Mouse (Mus musculus) v-Abl transformed pro-B cells (cell line): ENCODE results near the gene Afap1.

Source experiments
- in situ Hi-C, 2 experiments: fragments of 400-800 bp; cut with MboI; formaldehyde crosslinking; loops; one replicate each; pipeline ENCODE4 v1.15.1; 2025; ENCODE audit not compliant: unreplicated experiment in 2 of 2

Gene Afap1

DNA sequence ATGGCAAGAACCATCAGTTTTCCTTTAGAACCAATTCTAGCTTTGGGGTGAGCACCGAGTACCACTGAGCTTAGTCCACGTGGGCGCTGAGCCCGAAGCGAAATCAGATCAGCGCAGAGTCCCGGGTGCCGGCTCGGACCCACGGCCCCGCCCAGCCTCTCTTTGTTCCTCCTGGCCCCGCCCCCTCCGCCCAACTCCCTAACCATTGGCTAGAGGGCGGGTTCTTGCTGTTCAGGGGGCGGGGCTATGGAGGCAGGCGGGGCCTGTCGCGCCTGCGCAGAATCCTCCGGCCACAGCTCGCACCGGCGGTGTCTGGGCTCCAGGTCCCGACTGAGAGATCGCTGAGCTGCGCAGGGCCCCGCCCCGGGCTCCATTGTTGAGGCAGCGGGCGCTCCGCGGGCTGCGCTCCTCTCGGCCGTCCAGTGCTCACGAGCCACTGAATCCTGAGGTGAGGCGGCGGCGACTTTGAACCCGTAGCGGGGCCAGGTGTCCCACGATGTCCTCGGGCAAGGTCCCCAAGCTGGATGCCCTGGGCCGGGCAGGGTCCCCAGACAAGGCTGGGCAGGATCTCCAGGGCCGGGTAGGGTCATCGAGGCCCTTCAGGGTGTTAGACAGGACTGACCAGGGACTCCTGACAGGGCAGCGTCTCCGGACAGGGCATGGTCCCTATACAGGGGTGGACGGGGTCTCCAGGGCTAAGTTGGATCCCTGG, at the start of gene Afap1:
Afap1 (plus strand) TSS at position 227 of the 712 bp plus-strand sequence.
- in situ Hi-C loops: loop anchor here in 1 of 2 experiments (10.0 kb wide), 1 partner anchor 202 kb away; no protein-coding TSS in a partner anchor

DNA sequence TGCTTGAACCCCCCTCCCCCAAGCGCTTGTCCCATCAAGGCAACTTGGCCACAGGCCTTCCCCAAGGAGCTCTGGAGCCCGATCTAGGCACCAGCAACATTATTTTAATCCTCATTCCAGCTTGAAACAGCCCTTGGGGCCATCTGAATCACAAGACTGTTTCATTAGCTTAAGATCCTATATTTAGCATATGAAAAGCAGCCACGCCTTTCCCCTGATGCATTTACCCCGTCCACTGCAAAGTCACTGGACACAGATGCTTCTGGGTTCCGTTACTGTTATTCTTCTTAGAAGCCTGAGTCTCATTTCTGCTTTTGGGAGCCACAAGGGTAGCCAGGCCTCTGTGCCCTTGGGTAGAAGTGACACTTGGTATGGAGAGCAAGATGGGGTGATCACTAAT, 41.6 kb upstream of the Afap1 start:
- in situ Hi-C loops: loop anchor here (10.0 to 25.0 kb wide), 3 partner anchors 257 to 436 kb away; partner anchors contain the start of gene Cpz (in 1 of the 2)

DNA sequence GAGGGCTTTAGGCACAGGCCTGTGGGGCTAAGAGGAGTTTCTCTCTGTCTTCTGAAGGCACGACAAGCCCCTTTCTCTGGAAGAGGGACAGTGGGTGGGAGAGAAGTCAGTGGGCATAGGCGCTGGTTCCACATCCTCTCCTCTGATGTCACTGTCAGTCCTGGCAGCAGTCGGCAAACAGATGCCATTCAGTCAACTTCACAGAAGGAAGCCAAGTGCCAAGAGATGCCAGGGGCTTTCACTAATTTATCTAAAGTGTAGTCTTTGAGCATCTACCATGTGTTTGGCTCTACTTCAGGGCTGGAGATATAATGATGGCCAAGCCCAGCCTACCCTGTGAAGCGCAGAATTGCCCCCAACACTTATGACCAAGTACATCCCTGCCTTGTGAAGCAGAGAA, 39.7 kb upstream of the Afap1 start:
- in situ Hi-C loops: loop anchor here (10.0 to 25.0 kb wide), 3 partner anchors 259 to 434 kb away; partner anchors contain the start of gene Cpz (in 1 of the 2)

DNA sequence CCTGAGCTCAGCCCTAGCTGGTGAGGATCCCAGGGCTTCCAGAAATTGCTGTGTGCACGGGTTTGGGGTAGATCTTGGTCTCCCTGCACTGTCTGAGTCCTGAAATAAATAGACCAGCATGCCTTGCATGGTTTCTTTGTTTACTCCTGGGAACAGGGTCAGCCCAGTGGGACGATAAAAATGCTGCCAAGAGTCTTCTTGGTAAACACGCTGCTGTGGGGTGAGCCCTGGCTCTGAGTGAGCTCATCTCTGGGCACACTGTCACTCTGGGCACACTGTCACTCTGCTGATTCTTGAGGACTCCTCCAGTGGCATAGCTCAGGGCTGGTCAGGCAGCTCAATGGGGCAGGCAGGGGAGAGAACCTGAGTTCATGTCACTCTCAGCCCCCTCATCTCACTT, 36.9 kb upstream of the Afap1 start:
- in situ Hi-C loops: loop anchor here (10.0 to 25.0 kb wide), 3 partner anchors 261 to 431 kb away; partner anchors contain the start of gene Cpz (in 1 of the 2)

DNA sequence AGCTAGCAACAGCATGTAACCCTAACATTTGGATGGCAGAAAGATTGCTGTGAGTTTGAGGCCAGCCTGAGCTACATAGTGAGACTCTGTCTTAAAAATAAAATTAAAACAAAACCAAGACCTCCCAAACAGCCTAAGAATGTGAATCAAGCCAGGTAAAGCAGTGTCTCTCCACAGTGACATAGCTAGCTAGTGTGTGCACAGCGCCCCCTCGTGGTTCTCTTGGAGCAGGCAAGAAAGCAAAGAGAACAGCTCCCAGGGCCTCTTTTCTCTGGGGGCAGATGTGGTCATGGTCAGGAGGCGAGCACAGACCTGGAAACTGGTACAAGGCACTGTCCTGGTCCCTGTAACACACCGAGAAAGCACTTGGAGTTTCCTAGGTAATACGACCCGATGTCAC, 35.0 kb upstream of the Afap1 start:
- in situ Hi-C loops: loop anchor here (10.0 to 25.0 kb wide), 3 partner anchors 263 to 429 kb away; partner anchors contain the start of gene Cpz (in 1 of the 2)

DNA sequence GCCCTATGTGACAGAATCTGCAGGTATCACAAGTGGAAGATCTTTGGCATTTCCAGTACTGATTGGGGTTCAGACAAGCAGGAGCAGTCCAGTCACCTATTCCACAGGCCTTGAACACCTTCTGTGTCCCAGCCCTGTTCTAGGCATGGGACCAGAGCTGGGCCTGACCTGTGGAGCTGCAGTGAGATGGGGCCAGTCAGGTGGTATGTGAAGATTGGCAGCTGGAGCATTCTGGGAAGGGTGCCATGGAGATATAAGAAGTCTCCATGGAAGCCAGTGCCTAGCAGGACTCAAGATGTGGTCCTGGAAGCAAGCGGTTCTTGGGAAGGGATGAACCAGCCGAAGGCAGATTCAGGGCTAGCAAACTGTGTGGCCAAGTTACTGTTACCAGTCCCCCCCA, 31.7 kb upstream of the Afap1 start:
- in situ Hi-C loops: loop anchor here (5.0 to 25.0 kb wide), 4 partner anchors 64 to 543 kb away; no protein-coding TSS in a partner anchor

DNA sequence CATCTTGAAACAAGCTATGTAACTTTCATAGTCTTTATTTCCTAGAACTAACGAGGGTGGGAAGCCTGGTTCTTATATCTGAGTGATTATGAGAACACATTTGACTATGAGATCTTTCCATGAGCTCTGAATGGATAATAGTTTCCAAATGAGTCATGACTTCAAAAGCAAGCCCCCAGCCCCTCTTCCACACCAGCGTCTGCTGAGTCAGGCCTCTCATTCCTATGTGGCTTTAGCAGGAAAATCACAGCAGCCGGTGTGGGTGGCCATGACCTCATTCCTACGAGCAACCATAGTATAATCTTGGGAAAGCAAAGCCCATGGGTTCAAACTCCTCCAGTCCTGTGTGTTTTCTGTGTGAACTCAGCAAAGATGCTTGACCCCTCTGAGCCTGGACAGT, 23.1 kb upstream of the Afap1 start:
- in situ Hi-C loops: loop anchor here (10.0 to 25.0 kb wide), 2 partner anchors 417 to 535 kb away; no protein-coding TSS in a partner anchor

DNA sequence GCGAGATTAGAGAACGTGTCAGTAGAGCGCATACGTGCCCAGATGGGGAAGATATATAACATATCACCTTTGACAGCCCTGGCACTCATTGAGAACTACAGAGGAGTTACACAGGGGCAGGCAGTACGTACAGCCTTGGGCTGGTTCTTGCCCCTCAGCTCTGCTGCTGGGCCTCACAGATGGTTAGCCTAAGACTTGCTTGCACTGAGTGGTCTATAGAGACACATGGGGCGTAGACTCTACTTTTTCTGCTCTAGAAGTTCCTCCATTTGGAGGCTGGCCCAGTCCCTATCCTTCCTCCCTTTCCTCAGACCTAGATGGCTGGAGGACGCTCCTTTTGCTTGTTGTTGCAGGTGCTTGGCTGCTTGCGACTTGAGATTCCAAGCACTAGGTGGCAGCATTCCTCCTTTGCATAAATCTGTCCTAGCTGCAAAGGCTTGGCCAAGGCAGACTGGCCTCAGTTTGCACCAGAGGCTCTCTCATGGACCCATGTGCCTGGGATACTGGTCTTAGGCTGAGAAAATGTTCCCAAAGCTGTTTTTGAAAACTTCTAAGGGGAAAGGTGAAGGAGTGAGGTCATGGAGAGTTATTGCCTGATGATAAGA, 22.6 kb upstream of the Afap1 start:
- in situ Hi-C loops: loop anchor here in 1 of 2 experiments (10.0 to 25.0 kb wide), 2 partner anchors 417 to 534 kb away; no protein-coding TSS in a partner anchor

DNA sequence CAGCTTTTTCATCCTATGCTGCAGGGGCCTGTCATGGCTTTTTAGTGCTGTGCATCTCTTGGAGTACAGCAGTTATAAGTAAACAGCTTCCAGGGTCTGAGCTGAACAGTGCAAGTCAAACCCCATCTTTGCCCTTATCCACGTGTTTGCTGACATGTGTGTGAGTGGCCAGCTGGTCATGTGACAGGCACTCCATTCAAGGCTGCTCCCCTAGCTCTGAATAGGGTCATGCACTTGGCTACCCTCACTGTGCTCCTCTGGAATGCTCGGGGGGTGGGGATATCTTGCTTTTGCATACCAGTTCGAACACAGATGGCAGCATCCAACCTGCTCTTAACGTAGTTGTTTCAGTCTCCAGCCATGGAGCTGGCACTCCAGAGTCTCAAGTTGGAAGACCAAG, 19.7 kb upstream of the Afap1 start:
- in situ Hi-C loops: loop anchor here in 1 of 2 experiments (10.0 to 25.0 kb wide), 2 partner anchors 414 to 531 kb away; no protein-coding TSS in a partner anchor

DNA sequence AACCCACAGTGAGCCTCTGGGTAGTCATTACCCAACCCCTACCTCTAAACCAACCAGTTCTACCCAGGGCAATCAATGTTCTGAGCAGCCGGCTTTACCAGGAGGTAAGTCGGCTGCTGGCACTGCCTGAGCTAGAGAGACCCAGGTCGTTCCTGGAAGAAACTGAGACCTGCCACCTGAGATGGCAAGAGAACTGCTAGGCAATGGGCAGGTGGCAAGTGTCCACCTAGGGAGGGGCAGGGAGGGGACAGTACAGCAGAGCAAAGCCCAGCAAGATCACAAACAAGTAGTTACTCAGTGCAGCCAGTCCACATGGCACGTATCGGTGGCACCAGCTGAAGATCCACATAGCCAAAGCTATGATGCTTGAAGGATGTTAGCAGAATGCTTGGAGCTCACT, 16.9 kb upstream of the Afap1 start:
- in situ Hi-C loops: loop anchor here in 1 of 2 experiments (10.0 kb wide), 1 partner anchor 529 kb away; no protein-coding TSS in a partner anchor

DNA sequence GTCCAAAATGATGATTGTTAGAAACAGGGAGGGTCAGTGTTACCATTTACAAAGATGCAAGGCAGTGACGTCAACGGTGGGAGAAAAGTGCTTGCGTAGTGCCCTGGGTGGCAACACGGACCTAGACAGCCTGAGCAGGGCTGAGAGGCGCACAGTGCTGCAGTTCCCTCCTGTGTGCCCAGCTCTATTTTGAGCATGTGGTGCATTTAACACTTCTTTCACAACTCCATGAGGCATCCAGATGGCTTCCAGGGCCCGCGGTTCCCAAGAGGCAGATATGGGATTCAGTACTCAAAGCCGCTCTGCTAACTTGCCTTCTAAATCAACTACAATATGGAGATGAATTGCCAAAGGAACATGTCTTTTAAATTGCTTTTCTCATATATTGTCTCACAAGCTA, 13.9 kb upstream of the Afap1 start:
- in situ Hi-C loops: loop anchor here in 1 of 2 experiments (10.0 kb wide), 1 partner anchor 526 kb away; no protein-coding TSS in a partner anchor

DNA sequence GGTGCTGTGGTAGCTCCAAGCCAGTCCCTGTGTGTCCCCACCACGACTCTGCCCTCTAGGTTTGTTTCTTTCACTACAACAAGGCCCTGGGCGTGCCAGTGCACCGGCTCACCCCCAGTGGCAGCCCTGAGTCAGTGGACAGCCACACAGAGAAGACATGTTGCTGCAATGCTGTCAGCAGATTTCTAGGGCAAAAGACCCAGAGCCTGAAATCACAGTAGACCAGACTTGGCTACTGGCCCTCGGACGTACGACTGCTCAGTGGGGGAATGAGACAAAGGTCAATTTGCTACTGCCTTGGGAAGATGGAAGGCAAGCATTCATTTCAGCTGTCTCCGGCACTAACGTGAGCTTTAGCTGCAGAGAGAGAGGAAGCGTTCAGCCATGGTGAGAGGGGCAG, 10.7 kb upstream of the Afap1 start:
- in situ Hi-C loops: no loop called here

DNA sequence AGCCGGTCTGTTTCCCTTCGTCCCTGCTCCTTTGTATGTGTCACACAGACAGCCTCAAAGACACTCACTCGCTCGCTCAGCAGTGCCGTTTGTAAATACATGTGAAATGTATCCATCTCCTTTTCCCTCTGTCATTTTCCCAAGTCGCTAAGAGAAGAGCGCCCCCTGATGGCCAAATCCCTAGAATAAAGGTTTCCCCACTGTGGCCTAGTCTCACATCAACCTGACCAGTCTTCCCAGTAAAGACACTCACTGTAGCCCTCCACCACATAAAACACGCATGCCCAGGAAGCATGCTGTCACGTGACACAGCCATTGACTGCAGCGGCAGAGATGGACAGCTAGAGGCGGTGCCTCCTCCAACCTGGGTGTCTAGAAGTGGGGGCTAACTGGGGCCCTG, 8.9 kb upstream of the Afap1 start:
- in situ Hi-C loops: no loop called here

DNA sequence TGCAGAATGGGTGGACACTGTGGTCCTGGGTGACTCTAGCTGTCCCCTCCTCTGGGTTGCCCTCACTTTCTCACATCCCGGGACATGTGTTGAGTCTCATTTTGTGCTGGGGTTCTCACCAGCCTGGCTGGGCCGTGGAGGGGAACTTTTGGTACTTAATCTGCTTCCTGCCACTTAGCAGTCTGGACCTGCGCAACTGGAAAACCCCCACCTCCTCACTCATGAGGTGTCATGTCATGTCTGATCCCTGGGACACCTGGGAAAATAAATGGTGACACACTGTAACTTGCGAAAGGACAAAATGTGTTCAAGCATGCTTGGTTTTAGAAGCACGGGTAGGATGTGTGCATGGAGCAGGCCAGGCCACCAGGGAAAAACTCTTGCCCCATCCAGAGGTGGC, 8.4 kb upstream of the Afap1 start:
- in situ Hi-C loops: loop anchor here (5.0 kb wide), 1 partner anchor 88 kb away; no protein-coding TSS in a partner anchor

DNA sequence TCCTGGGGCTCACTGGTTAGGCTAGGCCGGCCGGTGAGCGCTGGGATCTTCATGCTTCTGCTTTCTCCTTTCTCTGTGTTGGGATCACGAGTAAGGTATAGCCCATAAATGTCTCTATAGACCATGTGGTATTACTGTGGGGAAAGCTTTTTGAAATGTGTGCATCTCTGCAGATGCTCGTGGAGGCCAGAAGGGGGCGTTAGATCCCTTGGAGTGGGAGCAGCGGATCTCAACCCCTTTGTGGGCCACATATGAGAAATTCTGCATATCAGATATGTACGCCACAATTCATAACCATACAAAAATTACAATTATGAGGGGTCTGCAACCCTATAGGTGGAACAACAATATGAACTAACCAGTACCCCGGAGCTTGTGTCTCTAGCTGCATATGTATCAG, 4.2 kb upstream of the Afap1 start:
- in situ Hi-C loops: loop anchor here (5.0 kb wide), 1 partner anchor 83 kb away; no protein-coding TSS in a partner anchor

DNA sequence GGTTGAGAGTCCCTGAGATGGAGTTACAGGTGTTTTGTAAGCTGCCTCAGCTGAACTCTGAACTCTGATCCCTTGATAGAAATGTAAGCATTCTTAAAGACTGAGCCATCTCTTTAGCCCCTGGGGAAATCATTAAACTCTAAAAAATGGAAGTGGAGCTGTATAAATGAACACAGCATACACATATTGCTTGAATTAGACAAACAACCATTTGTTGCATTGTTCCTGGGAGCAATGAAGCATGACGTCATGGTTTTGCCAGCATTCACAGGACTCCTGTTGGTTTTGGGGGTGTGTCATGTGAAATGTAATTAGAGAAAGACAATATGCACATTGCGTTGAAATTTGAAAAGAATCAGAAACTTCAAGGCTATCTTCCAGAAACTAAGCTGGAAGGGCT, 3.5 kb upstream of the Afap1 start:
- in situ Hi-C loops: loop anchor here (5.0 to 10.0 kb wide), 2 partner anchors 83 to 205 kb away; no protein-coding TSS in a partner anchor

DNA sequence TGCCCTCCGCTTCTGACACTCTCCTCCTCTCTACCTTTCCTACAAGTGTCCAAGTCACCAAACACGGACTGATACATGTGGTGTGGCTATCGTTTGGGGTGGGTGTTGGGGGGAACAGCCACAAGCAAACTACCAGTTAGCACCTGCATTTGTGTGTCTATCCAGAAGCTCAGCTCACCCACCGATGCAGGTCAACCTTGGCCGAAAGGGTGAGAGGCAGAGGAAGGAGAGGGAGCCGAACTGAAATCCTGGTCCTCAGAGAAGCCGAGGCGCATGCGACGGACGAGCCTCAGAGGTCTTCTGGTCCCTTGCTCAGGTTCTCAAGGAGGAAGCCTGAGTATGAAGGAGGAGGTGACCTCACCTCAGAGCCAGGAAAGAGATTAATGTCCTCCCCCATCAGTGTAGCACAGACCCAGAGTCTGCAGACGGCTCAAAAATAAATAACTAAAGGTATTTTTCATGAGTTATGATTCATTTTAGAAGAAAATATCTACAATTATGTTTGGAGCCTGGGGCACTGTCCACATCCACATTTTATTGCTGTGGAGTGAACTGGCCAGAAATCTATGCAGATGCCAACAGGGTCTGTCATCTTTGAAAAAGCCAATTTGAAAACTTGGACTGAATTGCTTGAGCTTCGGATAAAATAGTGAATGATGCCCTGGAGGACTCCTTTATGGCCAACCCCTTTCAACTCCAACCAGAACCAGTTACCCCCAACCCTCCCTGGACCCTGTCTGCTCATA, 2.0 kb upstream of the Afap1 start:
- in situ Hi-C loops: loop anchor here in 1 of 2 experiments (10.0 kb wide), 1 partner anchor 204 kb away; no protein-coding TSS in a partner anchor

DNA sequence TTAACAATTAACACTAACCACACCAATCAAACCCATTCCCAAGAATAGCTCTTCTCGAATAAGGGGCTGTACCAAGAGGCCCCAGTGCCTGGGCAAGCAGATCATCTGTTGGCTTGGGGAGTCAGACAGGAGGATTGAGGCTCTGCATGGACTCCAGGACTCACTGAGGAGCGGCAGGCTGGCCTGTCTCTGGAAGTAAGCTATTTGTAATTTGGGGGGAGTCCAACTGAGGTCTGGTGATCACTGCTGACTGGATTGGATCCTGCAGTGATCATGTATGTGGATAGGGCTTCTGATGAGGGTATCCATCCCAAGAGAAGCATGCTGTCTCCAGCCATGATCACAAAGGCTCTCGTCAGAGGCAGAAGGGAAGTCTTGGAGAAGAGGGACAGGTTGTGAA, 756 bp upstream of the Afap1 start:
- in situ Hi-C loops: loop anchor here in 1 of 2 experiments (10.0 kb wide), 1 partner anchor 202 kb away; no protein-coding TSS in a partner anchor

DNA sequence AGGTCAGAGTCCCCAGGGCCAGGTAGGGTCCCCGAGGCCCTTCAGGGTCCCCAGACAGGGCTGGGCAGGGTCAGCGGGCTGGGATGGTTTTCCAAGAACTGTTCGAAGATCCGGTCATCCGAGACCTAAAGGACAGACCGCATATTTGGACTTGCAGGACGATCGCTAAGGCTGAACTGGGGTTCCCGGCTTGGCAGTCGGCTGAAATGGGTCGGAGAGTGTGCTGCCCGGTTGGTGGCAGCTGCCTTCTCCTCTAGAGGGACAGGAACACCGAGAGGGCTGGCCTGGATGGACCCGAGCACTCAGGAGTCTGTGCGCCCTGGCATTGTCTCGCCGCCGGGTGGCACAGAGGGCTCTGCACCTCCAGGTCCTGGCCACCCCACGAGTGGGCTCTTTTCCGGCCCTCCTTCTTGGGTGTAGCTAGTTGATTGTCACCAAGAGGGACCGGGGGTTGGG, 714 bp downstream of the Afap1 start:
- in situ Hi-C loops: loop anchor here in 1 of 2 experiments (10.0 kb wide), 1 partner anchor 201 kb away; no protein-coding TSS in a partner anchor
